Mouse (Mus musculus): Measurements from ENCODE around the gene Cerkl.

GRCm38 (mm10) chr2:79457434-79457833 is 849 bp upstream of the Cerkl start:
- no peak for TF ChIP-seq CTCF (IDR thresholded peaks at IDR 0.05; ENCODE audit: control insufficient read depth, insufficient read depth, insufficient replicate concordance, low read depth, low read length)
- TF ChIP-seq POLR2A (IDR thresholded peaks at IDR 0.05; ENCODE audit: control insufficient read depth, low read depth, low read length), result no peak
